ENCODE assay signal across 9 mouse cellular contexts in genomic region chr13:49400139-49400538, GRCm38 (mm10). TPM values are rescaled to one million over a fixed set of nuclear protein-coding genes. Genes with fewer than 3 reads are reported as not detected.
DNase-seq lines count a peak whose midpoint lies in the region; ATAC-seq and TF ChIP-seq lines count a peak whose summit lies in the region.
"Had no signal": no experiment of that assay in that cellular context is flagged by ENCODE, and none has a peak within 500 bp of the region (broad histone marks: within the 10 kb centered on the region; RNA-seq: fewer than 3 reads in every experiment).

No protein-coding gene starts in this region.

- intact Hi-C loops in heart, postnatal 10 days (cut with DNase I) = no loop called here

- DNase-seq in neural tube, embryonic 11.5 days (ENCODE audit: low spot score) = peak; percentile 51
- DNase-seq in neural tube, embryonic 10.5 days (ENCODE audit: extremely low spot score, low spot score) = no peak
- peak; percentile 14 for DNase-seq in brain, embryonic 18.5 days (ENCODE audit: low read depth, low spot score)
- peak; percentile 60 to 72 for DNase-seq in heart, postnatal 10 days
- no peak for DNase-seq in liver, embryonic 14.5 days (ENCODE audit: low read depth in 3 of 3, low spot score in 3 of 3)
- DNase-seq in stomach, postnatal 0 days (ENCODE audit: low spot score) = peak; percentile 85
- no peak for DNase-seq in B cell, adult 2 months

- TF ChIP-seq EP300 in liver, embryonic 14.5 days (IDR thresholded peaks at IDR 0.05; ENCODE audit: low read depth) = no peak
- no peak for TF ChIP-seq EP300 in stomach, postnatal 0 days (optimal IDR thresholded peaks at IDR 0.05)

- H3K4me2 ChIP-seq in neural tube, embryonic 11.5 days (ENCODE audit: low read depth) = no peak overlapping the region
- H3K4me2 ChIP-seq in liver, embryonic 14.5 days (ENCODE audit: low read depth) = no peak overlapping the region
- H3K4me2 ChIP-seq in stomach, postnatal 0 days (replicated peaks; ENCODE audit: low read depth) = no peak overlapping the region
- H3K4me2 ChIP-seq: embryonic facial prominence, embryonic 12.5 days had no signal

- H3K9me3 ChIP-seq in neural tube, embryonic 11.5 days (ENCODE audit: control insufficient read depth, low read length) = no peaks in the 10 kb centered on the region
- no peaks in the 10 kb centered on the region for H3K9me3 ChIP-seq in liver, embryonic 14.5 days (ENCODE audit: control insufficient read depth, low read length)
- no peaks in the 10 kb centered on the region for H3K9me3 ChIP-seq in stomach, postnatal 0 days (ENCODE audit: control insufficient read depth, low read length)
- H3K9me3 ChIP-seq: embryonic facial prominence, embryonic 12.5 days had no signal

- H3K4me3 ChIP-seq in neural tube, embryonic 11.5 days (ENCODE audit: low read depth, low read length) = no peak overlapping the region
- no peak overlapping the region for H3K4me3 ChIP-seq in liver, embryonic 14.5 days (ENCODE audit: insufficient read depth in 1 of 2, low read depth in 2 of 2, low read length in 2 of 2)
- no peak overlapping the region for H3K4me3 ChIP-seq in stomach, postnatal 0 days (ENCODE audit: low read depth, low read length)
- H3K4me3 ChIP-seq: embryonic facial prominence, embryonic 12.5 days; megakaryocyte, embryonic 14.5 days had no signal

- no peaks in the 10 kb centered on the region for H3K36me3 ChIP-seq in neural tube, embryonic 11.5 days (ENCODE audit: control insufficient read depth, insufficient read depth, low read length)
- no peaks in the 10 kb centered on the region for H3K36me3 ChIP-seq in liver, embryonic 14.5 days (replicated peaks; ENCODE audit: control insufficient read depth, insufficient read depth, low read depth)
- H3K36me3 ChIP-seq in stomach, postnatal 0 days (ENCODE audit: control insufficient read depth, insufficient read depth, low read length) = no peaks in the 10 kb centered on the region
- H3K36me3 ChIP-seq: embryonic facial prominence, embryonic 12.5 days had no signal

- H3K27ac ChIP-seq in neural tube, embryonic 11.5 days (ENCODE audit: low read depth, low read length) = no peak overlapping the region
- H3K27ac ChIP-seq in liver, embryonic 14.5 days = no peak overlapping the region
- no peak overlapping the region for H3K27ac ChIP-seq in stomach, postnatal 0 days (replicated peaks)
- H3K27ac ChIP-seq: embryonic facial prominence, embryonic 12.5 days had no signal

- H3K27me3 ChIP-seq in neural tube, embryonic 11.5 days (ENCODE audit: control insufficient read depth, insufficient read depth, low read length) = no peaks in the 10 kb centered on the region
- H3K27me3 ChIP-seq in liver, embryonic 14.5 days (ENCODE audit: control insufficient read depth, insufficient read depth, low read length) = no peaks in the 10 kb centered on the region
- no peaks in the 10 kb centered on the region for H3K27me3 ChIP-seq in stomach, postnatal 0 days (ENCODE audit: control insufficient read depth, insufficient read depth, low read length)
- H3K27me3 ChIP-seq: embryonic facial prominence, embryonic 12.5 days; megakaryocyte, embryonic 14.5 days had no signal

- peak; percentile 73 for TF ChIP-seq CTCF in liver, embryonic 14.5 days (IDR thresholded peaks at IDR 0.05; ENCODE audit: low read depth)
- TF ChIP-seq CTCF in stomach, postnatal 0 days (IDR thresholded peaks at IDR 0.05; ENCODE audit: low read depth) = peak; percentile 82

- no peak for ATAC-seq in neural tube, embryonic 11.5 days (ENCODE audit: insufficient read depth, low FRiP score, low TSS enrichment)
- ATAC-seq in liver, embryonic 14.5 days (ENCODE audit: insufficient read depth) = no peak
- peak; percentile 74 for ATAC-seq in stomach, postnatal 0 days (ENCODE audit: low FRiP score, low TSS enrichment)

- H3K4me1 ChIP-seq in neural tube, embryonic 11.5 days (ENCODE audit: control insufficient read depth, insufficient read depth, low read length) = no peaks in the 10 kb centered on the region
- H3K4me1 ChIP-seq in liver, embryonic 14.5 days (replicated peaks; ENCODE audit: control insufficient read depth in 2 of 2, insufficient read depth in 2 of 2, low read length in 1 of 2) = peaks cover 0 to 6% of the 10 kb centered on the region in 2 experiments; a peak in 2 of 4 replicates
- H3K4me1 ChIP-seq in stomach, postnatal 0 days (replicated peaks; ENCODE audit: control insufficient read depth, insufficient read depth) = no peaks in the 10 kb centered on the region

- WGBS in neural tube, embryonic 11.5 days = 72% methylated on average over 6 of the region's 6 CpGs
- WGBS in liver, embryonic 14.5 days (ENCODE audit: insufficient replicate concordance) = 56% methylated on average over 6 of the region's 6 CpGs
- WGBS in stomach, postnatal 0 days = 24% methylated on average over 6 of the region's 6 CpGs

- H3K9ac ChIP-seq in neural tube, embryonic 11.5 days (ENCODE audit: low read length) = no peak overlapping the region
- H3K9ac ChIP-seq in liver, embryonic 14.5 days (replicated peaks) = no peak overlapping the region
- no peak overlapping the region for H3K9ac ChIP-seq in stomach, postnatal 0 days (ENCODE audit: low read length)
- H3K9ac ChIP-seq: embryonic facial prominence, embryonic 12.5 days had no signal

RNA-seq across cellular contexts. Expression of gene Ippk, which starts 20.9 kb away (rescaled TPM):
- polyA plus RNA-seq in neural tube, embryonic 11.5 days (2014; fragmentation: Nextera tagmentation; extraction: Ambion mirVana) = 16.2 and 19.7 TPM in 2 replicates
- 1 to 10 TPM; 8.3 to 9.1 TPM for total RNA-seq in heart, postnatal 10 days (2021)
- polyA plus RNA-seq in liver, embryonic 14.5 days (2012; rRNA removed) = 3.0 and 4.0 TPM in 2 replicates
- 7.1 and 7.2 TPM in 2 replicates for polyA plus RNA-seq in liver, embryonic 14.5 days (2014; fragmentation: Nextera tagmentation; extraction: Ambion mirVana)
- polyA plus RNA-seq in stomach, postnatal 0 days (2015; fragmentation: Nextera tagmentation; extraction: Ambion mirVana) = 22.1 and 23.4 TPM in 2 replicates

RNA-seq across cellular contexts. Expression of gene Bicd2, which starts 58.8 kb away (rescaled TPM):
- 37.1 and 37.4 TPM in 2 replicates for polyA plus RNA-seq in neural tube, embryonic 11.5 days (2014; fragmentation: Nextera tagmentation; extraction: Ambion mirVana)
- total RNA-seq in heart, postnatal 10 days (2021) = 10 to 100 TPM; 74.6 to 83.6 TPM
- 5.6 and 6.4 TPM in 2 replicates for polyA plus RNA-seq in liver, embryonic 14.5 days (2012; rRNA removed)
- 5.9 and 7.0 TPM in 2 replicates for polyA plus RNA-seq in liver, embryonic 14.5 days (2014; fragmentation: Nextera tagmentation; extraction: Ambion mirVana)
- 19.6 TPM in 2 replicates for polyA plus RNA-seq in stomach, postnatal 0 days (2015; fragmentation: Nextera tagmentation; extraction: Ambion mirVana)

Comparison
In these comparisons a context has a peak if more than half of its experiments do, and no peak if none do; other contexts are left out.
1. DNase-seq: peak in neural tube, embryonic 11.5 days (single experiment), brain, embryonic 18.5 days (single experiment), heart, postnatal 10 days (2 of 2) and stomach, postnatal 0 days (single experiment); none in neural tube, embryonic 10.5 days (single experiment), liver, embryonic 14.5 days (0 of 3) and B cell, adult 2 months (0 of 2).